Mouse (Mus musculus) liver, embryonic 15.5 days (tissue): ENCODE data around the gene Slfn3. TPM values are rescaled to one million over a fixed set of nuclear protein-coding genes. Genes with fewer than 3 reads are reported as not detected.
A peak's percentile ranks its signal among the peaks of the same experiment; 100 is the strongest.
"Not testable (repeated sequence)": the region's sequence is repeated elsewhere in the genome, so short reads cannot be mapped to it uniquely, and the experiment has no call there.

Experiments
- ATAC-seq: fragments of 200-750 bp; cut with Nextera tagmentation; 2 replicates; pipeline ENCODE4 v1.8.0; 2017; ENCODE audit warnings: moderate number of reproducible peaks, mild to moderate bottlenecking, moderate library complexity; ENCODE audit not compliant: insufficient read depth
- H3K27ac ChIP-seq: fragments of 300-500 bp; sonication (generic); replicated peaks from 2 replicates; pipeline ENCODE4 v1.5.1; 2015; ENCODE audit warnings: mild to moderate bottlenecking, inconsistent platforms
- H3K27me3 ChIP-seq: fragments of 300-500 bp; sonication (generic); 2 replicates; pipeline ENCODE4 v1.6.1; 2015; ENCODE audit warnings: mild to moderate bottlenecking, inconsistent platforms
- H3K36me3 ChIP-seq: fragments of 300-500 bp; sonication (generic); replicated peaks from 2 replicates; pipeline ENCODE4 v1.6.1; 2015; ENCODE audit warnings: moderate library complexity, mild to moderate bottlenecking, inconsistent platforms
- H3K4me1 ChIP-seq: fragments of 300-500 bp; sonication (generic); replicated peaks from 2 replicates; pipeline ENCODE4 v1.6.1; 2015; ENCODE audit warnings: inconsistent platforms
- H3K4me2 ChIP-seq: fragments of 300-500 bp; sonication (generic); 2 replicates; pipeline ENCODE4 v1.6.1; 2015; ENCODE audit warnings: moderate library complexity, mild to moderate bottlenecking, inconsistent platforms
- H3K4me3 ChIP-seq: fragments of 300-500 bp; sonication (generic); replicated peaks from 2 replicates; pipeline ENCODE4 v1.5.1; 2015; ENCODE audit warnings: mild to moderate bottlenecking, inconsistent platforms
- H3K9ac ChIP-seq: fragments of 300-500 bp; sonication (generic); 2 replicates; pipeline ENCODE4 v1.6.1; 2015; ENCODE audit warnings: moderate library complexity, mild to moderate bottlenecking, inconsistent platforms
- H3K9me3 ChIP-seq: fragments of 300-500 bp; sonication (generic); replicated peaks from 2 replicates; pipeline ENCODE4 v1.6.1; 2016; ENCODE audit warnings: inconsistent platforms
- WGBS: fragments of 180-500 bp; shearing (Covaris S2); methylation state at CpG from one replicate; pipeline ENCODE4 v1.1.7; 2015; ENCODE audit warnings: mixed read lengths; ENCODE audit not compliant: insufficient replicate concordance; 5-methylcytosine and 5-hydroxymethylcytosine counted together
- polyA plus RNA-seq: library from polyadenylated mRNA; unstranded; fragments of >200 nt; fragmentation: Nextera tagmentation; extraction: Ambion mirVana; gene quantifications from 2 replicates; pipeline ENCODE4 v1.2.1, GENCODE M21; 2015

The Slfn3 gene
- polyA plus RNA-seq, 1 experiment from 2014 or later: 1.7 TPM

GRCm38 (mm10) chr11:83225371-83225960 is 34.3 kb downstream of the Slfn3 start:
- no peak for ATAC-seq
- Histone ChIP-seq H3K27ac (peak overlapping the region; percentile 82), H3K4me2 (peak overlapping the region; percentile 78)

GRCm38 (mm10) chr11:83227926-83228723 is 37.0 kb downstream of the Slfn3 start:
- no peak overlapping the region for H3K4me2 ChIP-seq
- no peak overlapping the region for H3K9ac ChIP-seq
- no peak for ATAC-seq
- 81% methylated on average over 7 of the region's 7 CpGs for WGBS
- H3K27ac ChIP-seq: 0 out of 2 replicates have a peak overlapping the region, but pooled peaks have one; percentile 46
- H3K27me3 ChIP-seq: no peaks in the 10 kb centered on the region
- H3K9me3 ChIP-seq: no peaks in the 10 kb centered on the region
- H3K4me3 ChIP-seq: no peak overlapping the region
- H3K4me1 ChIP-seq: peaks cover 45% of the 10 kb centered on the region
- H3K36me3 ChIP-seq: peaks cover 38% of the 10 kb centered on the region

More at GRCm38 (mm10) chr11:83225371-83225960, 34.3 kb downstream of the Slfn3 start:
- Histone ChIP-seq H3K4me3 (peak overlapping the region; percentile 70), H3K4me1 (peaks cover 36% of the 10 kb centered on the region), H3K27me3 (no peaks in the 10 kb centered on the region), H3K36me3 (peaks cover 38% of the 10 kb centered on the region), H3K9me3 (no peaks in the 10 kb centered on the region), H3K9ac (peak overlapping the region; percentile 69)
- 67% methylated on average over 9 of the region's 9 CpGs for WGBS

GRCm38 (mm10) chr11:83230966-83231365 is 39.8 kb downstream of the Slfn3 start:
- H3K4me1 ChIP-seq: peaks cover 50% of the 10 kb centered on the region
- WGBS: 37% methylated on average over 3 of the region's 3 CpGs
- peaks cover 29% of the 10 kb centered on the region for H3K36me3 ChIP-seq
- no peak overlapping the region for H3K9ac ChIP-seq
- ATAC-seq: peak; percentile 76
- peak overlapping the region; percentile 63 for H3K27ac ChIP-seq
- H3K4me2 ChIP-seq: no peak overlapping the region
- H3K27me3 ChIP-seq: no peaks in the 10 kb centered on the region
- no peak overlapping the region for H3K4me3 ChIP-seq
- H3K9me3 ChIP-seq: no peaks in the 10 kb centered on the region

GRCm38 (mm10) chr11:83233621-83234020 is 42.5 kb downstream of the Slfn3 start:
- H3K27ac ChIP-seq: peak overlapping the region; percentile 88
- peak overlapping the region; percentile 35 for H3K4me2 ChIP-seq
- H3K9ac ChIP-seq, H3K27me3 ChIP-seq, H3K36me3 ChIP-seq, H3K9me3 ChIP-seq, H3K4me3 ChIP-seq: not testable (repeated sequence)
- ATAC-seq: peak; percentile 70; the same call in 1 of the 2 replicates
- peaks cover 52% of the 10 kb centered on the region for H3K4me1 ChIP-seq
- 26% methylated on average over 5 of the region's 5 CpGs for WGBS

- Histone ChIP-seq H3K4me3 (peak overlapping the region; percentile 15), H3K27ac (0 out of 2 replicates have a peak overlapping the region, but pooled peaks have one; percentile 14), H3K4me1 (peaks cover 34% of the 10 kb centered on the region), H3K36me3 (peaks cover 10% of the 10 kb centered on the region; the same call in 1 of the 2 replicates)
- not testable (repeated sequence) for H3K9ac ChIP-seq, H3K4me2 ChIP-seq, H3K27me3 ChIP-seq, H3K9me3 ChIP-seq
- 68% methylated on average over 9 of the region's 9 CpGs for WGBS
- peak; percentile 12; the same call in 1 of the 2 replicates for ATAC-seq
These were observed 46.3 kb downstream of the Slfn3 start for GRCm38 (mm10) chr11:83237390-83237789.

GRCm38 (mm10) chr11:83238389-83238788 is 47.3 kb downstream of the Slfn3 start:
- peak overlapping the region; percentile 57 for H3K27ac ChIP-seq
- no peak overlapping the region for H3K9ac ChIP-seq
- ATAC-seq: peak; percentile 70
- H3K9me3 ChIP-seq: no peaks in the 10 kb centered on the region
- peaks cover 29% of the 10 kb centered on the region for H3K4me1 ChIP-seq
- 64% methylated on average over 2 of the region's 2 CpGs for WGBS
- H3K36me3 ChIP-seq: peaks cover 17% of the 10 kb centered on the region; the same call in 1 of the 2 replicates
- no peak overlapping the region for H3K4me3 ChIP-seq
- H3K4me2 ChIP-seq: 0 out of 2 replicates have a peak overlapping the region, but pooled peaks have one; percentile 8
- H3K27me3 ChIP-seq: no peaks in the 10 kb centered on the region

- H3K4me2 ChIP-seq: no peak overlapping the region
- no peaks in the 10 kb centered on the region for H3K9me3 ChIP-seq
- peaks cover 27% of the 10 kb centered on the region for H3K36me3 ChIP-seq
- 37% methylated on average over 2 of the region's 2 CpGs for WGBS
- no peak for ATAC-seq
- no peaks in the 10 kb centered on the region for H3K27me3 ChIP-seq
- H3K9ac ChIP-seq: no peak overlapping the region
- H3K4me1 ChIP-seq: peaks cover 20% of the 10 kb centered on the region
- no peak overlapping the region for H3K27ac ChIP-seq
- no peak overlapping the region for H3K4me3 ChIP-seq
These were observed 48.7 kb downstream of the Slfn3 start for GRCm38 (mm10) chr11:83239811-83240210.

GRCm38 (mm10) chr11:83257211-83257610 is 66.1 kb downstream of the Slfn3 start:
- not testable (repeated sequence) for H3K4me2 ChIP-seq, H3K9ac ChIP-seq, H3K4me3 ChIP-seq, H3K9me3 ChIP-seq, H3K27me3 ChIP-seq, H3K27ac ChIP-seq, ATAC-seq, H3K4me1 ChIP-seq
- peaks cover 34% of the 10 kb centered on the region for H3K36me3 ChIP-seq
- WGBS: 56% methylated on average over 5 of the region's 5 CpGs

- Histone ChIP-seq H3K9me3 (no peaks in the 10 kb centered on the region), H3K4me3 (no peak overlapping the region), H3K36me3 (peaks cover 21% of the 10 kb centered on the region), H3K27ac (peak overlapping the region; percentile 93), H3K27me3 (no peaks in the 10 kb centered on the region), H3K4me1 (peaks cover 26% of the 10 kb centered on the region), H3K9ac (no peak overlapping the region), H3K4me2 (peak overlapping the region; percentile 59)
- ATAC-seq: peak; percentile 94
- WGBS: 54% methylated on average over 1 of the region's 1 CpGs
These were observed 71.5 kb downstream of the Slfn3 start for GRCm38 (mm10) chr11:83262673-83263072.

GRCm38 (mm10) chr11:83263146-83263545 is 72.0 kb downstream of the Slfn3 start:
- Histone ChIP-seq H3K36me3 (peaks cover 21% of the 10 kb centered on the region), H3K9me3 (no peaks in the 10 kb centered on the region), H3K4me1 (peaks cover 26% of the 10 kb centered on the region), H3K4me3 (no peak overlapping the region), H3K27me3 (no peaks in the 10 kb centered on the region), H3K9ac (no peak overlapping the region), H3K4me2 (peak overlapping the region; percentile 59), H3K27ac (peak overlapping the region; percentile 93)
- 27% methylated on average over 3 of the region's 3 CpGs for WGBS
- ATAC-seq: peak; percentile 87
